Mouse (Mus musculus) heart, embryonic 14.5 days (tissue): ENCODE data around the gene Crlf1. TPM values are rescaled to one million over a fixed set of nuclear protein-coding genes. Genes with fewer than 3 reads are reported as not detected.

ENCODE experiments used
- ATAC-seq: fragments of 200-750 bp; cut with Nextera tagmentation; 2 replicates; pipeline ENCODE4 v1.8.0; 2017; ENCODE audit warnings: low read depth, moderate TSS enrichment; ENCODE audit not compliant: insufficient number of reproducible peaks, insufficient read depth, low FRiP score
- H3K27ac ChIP-seq, 2 experiments: fragments of 200-500 bp in 1 of 2; fragments of 300-500 bp in 1 of 2; sonication (generic) in 1 of 2; replicated peaks in 1 of 2; 2 replicates each; pipeline ENCODE4 v1.5.1; 2012 to 2014; ENCODE audit warnings: low read depth in 2 of 2, low read length in 2 of 2, control low read depth in 1 of 2, mild to moderate bottlenecking in 1 of 2, mixed read lengths in 1 of 2; ENCODE audit not compliant: control insufficient read depth in 1 of 2, insufficient read depth in 1 of 2
- H3K27me3 ChIP-seq: fragments of 300-500 bp; sonication (generic); 2 replicates; pipeline ENCODE4 v1.6.1; 2014; ENCODE audit warnings: mild to moderate bottlenecking, low read length, control low read depth; ENCODE audit not compliant: control insufficient read depth, insufficient read depth
- H3K36me3 ChIP-seq: fragments of 300-500 bp; sonication (generic); 2 replicates; pipeline ENCODE4 v1.6.1; 2014; ENCODE audit warnings: mild to moderate bottlenecking, control low read depth, low read length, mixed read lengths; ENCODE audit not compliant: control insufficient read depth, insufficient read depth
- H3K4me1 ChIP-seq, 2 experiments: fragments of 200-500 bp in 1 of 2; fragments of 300-500 bp in 1 of 2; sonication (generic) in 1 of 2; 2 replicates each; pipeline ENCODE4 v1.6.1; 2012 to 2014; ENCODE audit warnings: low read length in 2 of 2, control low read depth in 1 of 2, mixed read lengths in 1 of 2; ENCODE audit not compliant: control insufficient read depth in 2 of 2, insufficient read depth in 2 of 2
- H3K4me2 ChIP-seq: fragments of 300-500 bp; sonication (generic); 2 replicates; pipeline ENCODE4 v1.6.1; 2014; ENCODE audit warnings: mild to moderate bottlenecking, low read length
- H3K4me3 ChIP-seq, 2 experiments: fragments of 200-500 bp in 1 of 2; fragments of 300-500 bp in 1 of 2; sonication (generic) in 1 of 2; 2 replicates each; pipeline ENCODE4 v1.5.1; 2012 to 2014; ENCODE audit warnings: low read length in 2 of 2, mild to moderate bottlenecking in 2 of 2, control low read depth in 1 of 2, low read depth in 1 of 2, moderate library complexity in 1 of 2; ENCODE audit not compliant: control insufficient read depth in 1 of 2, insufficient read depth in 1 of 2
- H3K9ac ChIP-seq: fragments of 300-500 bp; sonication (generic); 2 replicates; pipeline ENCODE4 v1.6.1; 2014; ENCODE audit warnings: mild to moderate bottlenecking, low read length
- H3K9me3 ChIP-seq: fragments of 300-500 bp; sonication (generic); 2 replicates; pipeline ENCODE4 v1.6.1; 2016; ENCODE audit warnings: low read length, control low read depth; ENCODE audit not compliant: control insufficient read depth
- WGBS: fragments of 180-500 bp; shearing (Covaris S2); extraction: QIAGEN DNeasy Blood & Tissue Kit; methylation state at CpG from one replicate; pipeline ENCODE4 v1.1.7; 2014; 5-methylcytosine and 5-hydroxymethylcytosine counted together
- polyA plus RNA-seq: library from polyadenylated mRNA; unstranded; fragments of >200 nt; fragmentation: Nextera tagmentation; extraction: Ambion mirVana; gene quantifications from 2 replicates; pipeline ENCODE4 v1.2.1, GENCODE M21; 2014

The Crlf1 gene
- polyA plus RNA-seq, 1 experiment from 2014 or later = 2.0 TPM

- H3K4me3 ChIP-seq = peak overlapping the region; percentile 83
- WGBS = under 1% methylated on average over 32 of the region's 32 CpGs
- H3K9me3 ChIP-seq = no peaks in the 10 kb centered on the region
- peak; percentile 74 for ATAC-seq
- peak overlapping the region; percentile 98 for H3K4me2 ChIP-seq
- H3K4me1 ChIP-seq = peaks cover 15 to 30% of the 10 kb centered on the region in 2 experiments
- H3K9ac ChIP-seq = peak overlapping the region; percentile 96
- no peaks in the 10 kb centered on the region for H3K27me3 ChIP-seq
- H3K27ac ChIP-seq = peak overlapping the region; percentile 97 to 100
- H3K36me3 ChIP-seq = peaks cover 35% of the 10 kb centered on the region
Observed at GRCm38 (mm10) chr8:70538633-70539076, 45.7 kb downstream of the Crlf1 start.

- Histone ChIP-seq H3K27me3 (no peaks in the 10 kb centered on the region), H3K4me1 (peaks cover 15 to 33% of the 10 kb centered on the region in 2 experiments), H3K9ac (peak within 1 kb of the TSS; percentile 96), H3K9me3 (no peaks in the 10 kb centered on the region), H3K4me3 (peak within 1 kb of the TSS; percentile 83), H3K27ac (peak within 1 kb of the TSS; percentile 97 to 100), H3K36me3 (peaks cover 29% of the 10 kb centered on the region), H3K4me2 (peak within 1 kb of the TSS; percentile 98)
- peak; percentile 89 for ATAC-seq
- WGBS = under 1% methylated on average over 57 of the region's 58 CpGs
Observed at GRCm38 (mm10) chr8:70539077-70539813, 46.3 kb downstream of the Crlf1 start, which contains the start of gene Ell. Ell (plus strand) TSS chr8:70539457.

GRCm38 (mm10) chr8:70540013-70540506 lies 47.1 kb downstream of the Crlf1 start:
- Histone ChIP-seq H3K27ac (peak overlapping the region; percentile 77 to 97; a peak in 3 of 4 replicates), H3K9ac (peak overlapping the region; percentile 96), H3K9me3 (no peaks in the 10 kb centered on the region), H3K27me3 (no peaks in the 10 kb centered on the region), H3K4me1 (peaks cover 15 to 32% of the 10 kb centered on the region in 2 experiments), H3K36me3 (peaks cover 21% of the 10 kb centered on the region), H3K4me2 (peak overlapping the region; percentile 98), H3K4me3 (peak overlapping the region; percentile 83)
- WGBS = 5% methylated on average over 4 of the region's 4 CpGs
- ATAC-seq = no peak

GRCm38 (mm10) chr8:70540507-70541071 lies 47.6 kb downstream of the Crlf1 start:
- peak overlapping the region; percentile 96 for H3K9ac ChIP-seq
- peaks cover 15 to 29% of the 10 kb centered on the region in 2 experiments for H3K4me1 ChIP-seq
- peak overlapping the region; percentile 12 to 97; a peak in 2 of 4 replicates for H3K27ac ChIP-seq
- H3K4me3 ChIP-seq = peak overlapping the region; percentile 83
- no peaks in the 10 kb centered on the region for H3K27me3 ChIP-seq
- H3K9me3 ChIP-seq = no peaks in the 10 kb centered on the region
- ATAC-seq = no peak
- peaks cover 16% of the 10 kb centered on the region for H3K36me3 ChIP-seq
- peak overlapping the region; percentile 98 for H3K4me2 ChIP-seq
- whole genome bisulfite sequencing = 28% methylated on average over 7 of the region's 7 CpGs

DNA sequence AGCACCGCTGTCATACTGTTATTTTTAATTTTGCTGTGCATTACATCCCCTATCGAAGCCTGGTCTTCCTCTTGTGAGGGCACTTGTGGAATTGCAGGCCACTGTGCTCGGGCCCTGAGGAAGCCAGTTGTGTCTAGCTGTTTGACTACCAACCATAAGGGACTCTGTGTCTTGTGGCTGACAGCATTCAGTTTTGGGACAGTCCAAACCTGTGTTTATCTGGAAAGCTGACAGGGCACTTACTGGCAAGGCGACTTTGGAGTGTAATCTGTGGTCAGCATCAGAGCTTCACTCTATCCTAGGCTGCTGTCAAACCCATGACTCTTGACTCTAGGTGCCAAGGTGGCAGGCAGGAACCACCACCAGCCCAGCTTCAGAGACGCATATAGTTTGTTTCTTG lies 48.1 kb downstream of the Crlf1 start:
- Histone ChIP-seq H3K9ac (peak overlapping the region; percentile 96), H3K4me2 (peak overlapping the region; percentile 98), H3K4me1 (peaks cover 15 to 29% of the 10 kb centered on the region in 2 experiments), H3K27ac (0 out of 4 replicates have a peak overlapping the region, but pooled peaks of 1 of the 2 experiments have one; percentile 97), H3K9me3 (no peaks in the 10 kb centered on the region), H3K36me3 (peaks cover 11% of the 10 kb centered on the region), H3K4me3 (peak overlapping the region in 1 of 2 experiments; percentile 83; a peak in 2 of 4 replicates), H3K27me3 (no peaks in the 10 kb centered on the region)
- 62% methylated on average over 5 of the region's 5 CpGs for WGBS
- ATAC-seq = no peak

DNA sequence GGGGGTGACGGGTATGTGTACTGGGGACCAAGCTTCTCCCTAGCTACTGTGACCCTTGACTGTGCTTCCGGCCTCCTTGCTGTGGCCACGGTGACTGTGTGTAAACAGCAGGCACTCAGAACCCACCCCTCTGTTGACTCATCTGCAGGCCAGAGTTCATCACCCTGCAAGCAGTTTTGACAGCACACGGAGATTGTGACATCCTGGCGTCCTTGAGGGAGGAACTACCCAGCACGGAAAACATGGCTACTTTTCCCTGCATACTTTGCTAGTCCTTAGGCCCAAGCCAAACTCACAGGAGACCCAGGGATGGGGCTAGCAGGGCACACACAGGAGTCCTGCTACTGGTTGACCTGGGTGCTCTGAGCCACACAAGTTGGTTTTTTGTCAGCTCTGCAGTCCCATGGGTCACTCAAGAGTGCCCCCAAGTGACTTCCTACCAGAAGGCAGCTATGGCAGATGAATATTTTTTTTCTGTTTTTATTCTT lies 51.3 kb downstream of the Crlf1 start:
- peak overlapping the region; percentile 8 to 28; a peak in 2 of 4 replicates for H3K27ac ChIP-seq
- H3K4me3 ChIP-seq = no peak overlapping the region
- WGBS = 52% methylated on average over 6 of the region's 6 CpGs
- H3K4me2 ChIP-seq = no peak overlapping the region
- no peak overlapping the region for H3K9ac ChIP-seq
- no peaks in the 10 kb centered on the region for H3K9me3 ChIP-seq
- H3K4me1 ChIP-seq = peaks cover 16 to 28% of the 10 kb centered on the region in 2 experiments
- no peaks in the 10 kb centered on the region for H3K27me3 ChIP-seq
- H3K36me3 ChIP-seq = no peaks in the 10 kb centered on the region
- no peak for ATAC-seq

DNA sequence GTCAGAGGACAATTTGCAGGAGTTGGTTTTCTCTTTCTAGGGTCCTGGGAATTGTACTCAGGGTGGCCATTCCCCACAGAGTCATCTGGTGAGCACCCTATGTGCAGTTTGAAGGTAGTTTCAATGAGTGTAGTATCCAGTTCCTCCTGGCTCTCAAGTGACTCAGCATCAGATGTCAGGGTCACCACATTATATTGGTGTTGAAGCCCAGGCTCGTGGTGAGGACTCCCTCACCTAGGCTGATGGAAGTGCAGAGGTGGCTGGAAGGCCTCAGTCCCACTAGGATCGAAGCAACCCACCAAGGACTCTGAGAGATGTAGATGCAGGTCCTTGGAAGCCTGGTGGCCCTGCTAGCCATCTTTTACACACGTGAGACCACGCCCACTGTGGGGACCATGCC lies 53.5 kb downstream of the Crlf1 start:
- no peaks in the 10 kb centered on the region for H3K36me3 ChIP-seq
- H3K9ac ChIP-seq = 0 out of 2 replicates have a peak overlapping the region, but pooled peaks have one; percentile 11
- H3K27ac ChIP-seq = no peak overlapping the region
- ATAC-seq = no peak
- WGBS = 86% methylated on average over 4 of the region's 4 CpGs
- no peaks in the 10 kb centered on the region for H3K9me3 ChIP-seq
- H3K4me1 ChIP-seq = peaks cover 9 to 21% of the 10 kb centered on the region in 2 experiments
- no peak overlapping the region for H3K4me3 ChIP-seq
- no peaks in the 10 kb centered on the region for H3K27me3 ChIP-seq
- H3K4me2 ChIP-seq = no peak overlapping the region
